Mouse (Mus musculus): ENCODE measurements around the gene Vps72.

- TF ChIP-seq EP300 (IDR thresholded peaks at IDR 0.05; ENCODE audit: insufficient read depth, low read depth, low read length) = no peak
- no peak for TF ChIP-seq POLR2A (IDR thresholded peaks at IDR 0.05; ENCODE audit: insufficient read depth, low read length)
Observed at GRCm38 (mm10) chr3:95100854-95101253, 10.0 kb upstream of the Vps72 start.

All from ES-Bruce4 (cell line).